Mouse (Mus musculus) thymus, postnatal 36 days (tissue): Measurements from ENCODE around the gene F13a1.

Experiments
- DNase-seq, 2 experiments: peaks; one replicate each; pipeline ENCODE4 v3.0.0; 2022; ENCODE audit warnings: mixed read lengths in 2 of 2

F13a1 gene

GRCm38 (mm10) chr13:36941891-36942290 lies 108.2 kb downstream of the F13a1 start:
- no peak for DNase-seq

- no peak for DNase-seq
Measured at GRCm38 (mm10) chr13:36932066-36932465, 118.0 kb downstream of the F13a1 start.

GRCm38 (mm10) chr13:36919737-36920136 lies 130.3 kb downstream of the F13a1 start:
- DNase-seq = no peak

GRCm38 (mm10) chr13:36903885-36904284 lies 146.2 kb downstream of the F13a1 start:
- no peak for DNase-seq

GRCm38 (mm10) chr13:36903447-36903846 lies 146.6 kb downstream of the F13a1 start:
- DNase-seq = no peak

- no peak for DNase-seq
Measured at GRCm38 (mm10) chr13:36901603-36902002, 148.4 kb downstream of the F13a1 start.

GRCm38 (mm10) chr13:36901016-36901415 lies 149.0 kb downstream of the F13a1 start:
- no peak for DNase-seq

- no peak for DNase-seq
Measured at GRCm38 (mm10) chr13:36896061-36896460, 154.0 kb downstream of the F13a1 start.

GRCm38 (mm10) chr13:36893762-36894161 lies 156.3 kb downstream of the F13a1 start:
- no peak for DNase-seq

- DNase-seq = no peak
Measured at GRCm38 (mm10) chr13:36892216-36892615, 157.8 kb downstream of the F13a1 start.

GRCm38 (mm10) chr13:36885973-36886372 lies 164.1 kb downstream of the F13a1 start:
- DNase-seq = no peak

- no peak for DNase-seq
Measured at GRCm38 (mm10) chr13:36839111-36839510, 210.9 kb downstream of the F13a1 start.
